Mouse (Mus musculus): ENCODE measurements at regions not wholly inside any gene's neighbourhood (a gene's known extent, or its start where the extent isn't known, plus 50 kb on each side); places are given as distances from the start of the nearest gene placed in this dataset.

- TF ChIP-seq POLR2A (IDR thresholded peaks at IDR 0.05; ENCODE audit: extremely low read depth, insufficient read depth, low read length) (no peak), CTCF (IDR thresholded peaks at IDR 0.05; ENCODE audit: low read depth, low read length) (no peak)
- no peaks in the 10 kb centered on the region for H3K36me3 ChIP-seq (ENCODE audit: control insufficient read depth, insufficient read depth, low read length)
- H3K9ac ChIP-seq (ENCODE audit: low read depth, low read length) = no peak overlapping the region
- no peak for DNase-seq (ENCODE audit: extremely low read depth, low read depth, low spot score)
- H3K27ac ChIP-seq (replicated peaks; ENCODE audit: insufficient read depth, low read depth, low read length) = no peak overlapping the region
- 85% methylated on average over 3 of the region's 3 CpGs for WGBS
- H3K4me1 ChIP-seq (ENCODE audit: control insufficient read depth, insufficient read depth, low read length) = no peaks in the 10 kb centered on the region
- H3K4me3 ChIP-seq (ENCODE audit: insufficient read depth, low read depth, low read length) = no peak overlapping the region
- H3K79me2 ChIP-seq (ENCODE audit: control insufficient read depth, insufficient read depth, low read length) = no peaks in the 10 kb centered on the region
- no peaks in the 10 kb centered on the region for H3K27me3 ChIP-seq (ENCODE audit: control insufficient read depth, insufficient read depth, low read length)
These were observed 281.7 kb upstream of the Gadl1 start for GRCm38 (mm10) chr9:115627551-115627950.

- TF ChIP-seq POLR2A (IDR thresholded peaks at IDR 0.05; ENCODE audit: extremely low read depth, insufficient read depth, low read length) (no peak), CTCF (IDR thresholded peaks at IDR 0.05; ENCODE audit: low read depth, low read length) (no peak)
- H3K4me3 ChIP-seq (ENCODE audit: insufficient read depth, low read depth, low read length) = no peak overlapping the region
- no peaks in the 10 kb centered on the region for H3K27me3 ChIP-seq (ENCODE audit: control insufficient read depth, insufficient read depth, low read length)
- H3K36me3 ChIP-seq (ENCODE audit: control insufficient read depth, insufficient read depth, low read length) = no peaks in the 10 kb centered on the region
- H3K4me1 ChIP-seq (ENCODE audit: control insufficient read depth, insufficient read depth, low read length) = no peaks in the 10 kb centered on the region
- H3K27ac ChIP-seq (replicated peaks; ENCODE audit: insufficient read depth, low read depth, low read length) = no peak overlapping the region
- H3K79me2 ChIP-seq (ENCODE audit: control insufficient read depth, insufficient read depth, low read length) = no peaks in the 10 kb centered on the region
- no peak for DNase-seq (ENCODE audit: extremely low read depth, low read depth, low spot score)
- 79% methylated on average over 6 of the region's 6 CpGs for WGBS
- no peak overlapping the region for H3K9ac ChIP-seq (ENCODE audit: low read depth, low read length)
These were observed 272.1 kb upstream of the Gadl1 start for GRCm38 (mm10) chr9:115637114-115637513.

GRCm38 (mm10) chr9:115640781-115641180, 268.5 kb upstream of the Gadl1 start:
- 89% methylated on average over 2 of the region's 2 CpGs for WGBS
- no peak for DNase-seq (ENCODE audit: extremely low read depth, low read depth, low spot score)
- no peaks in the 10 kb centered on the region for H3K27me3 ChIP-seq (ENCODE audit: control insufficient read depth, insufficient read depth, low read length)
- H3K9ac ChIP-seq (ENCODE audit: low read depth, low read length) = no peak overlapping the region
- no peaks in the 10 kb centered on the region for H3K36me3 ChIP-seq (ENCODE audit: control insufficient read depth, insufficient read depth, low read length)
- H3K4me3 ChIP-seq (ENCODE audit: insufficient read depth, low read depth, low read length) = no peak overlapping the region
- no peak for TF ChIP-seq CTCF (IDR thresholded peaks at IDR 0.05; ENCODE audit: low read depth, low read length)
- TF ChIP-seq POLR2A (IDR thresholded peaks at IDR 0.05; ENCODE audit: extremely low read depth, insufficient read depth, low read length) = no peak
- H3K27ac ChIP-seq (replicated peaks; ENCODE audit: insufficient read depth, low read depth, low read length) = no peak overlapping the region
- H3K4me1 ChIP-seq (ENCODE audit: control insufficient read depth, insufficient read depth, low read length) = no peaks in the 10 kb centered on the region
- no peaks in the 10 kb centered on the region for H3K79me2 ChIP-seq (ENCODE audit: control insufficient read depth, insufficient read depth, low read length)

GRCm38 (mm10) chr9:115642032-115642431, 267.2 kb upstream of the Gadl1 start:
- 56% methylated on average over 4 of the region's 4 CpGs for WGBS
- H3K27ac ChIP-seq (replicated peaks; ENCODE audit: insufficient read depth, low read depth, low read length) = no peak overlapping the region
- no peak overlapping the region for H3K4me3 ChIP-seq (ENCODE audit: insufficient read depth, low read depth, low read length)
- TF ChIP-seq CTCF (IDR thresholded peaks at IDR 0.05; ENCODE audit: low read depth, low read length) (no peak), POLR2A (IDR thresholded peaks at IDR 0.05; ENCODE audit: extremely low read depth, insufficient read depth, low read length) (no peak)
- H3K9ac ChIP-seq (ENCODE audit: low read depth, low read length) = no peak overlapping the region
- H3K79me2 ChIP-seq (ENCODE audit: control insufficient read depth, insufficient read depth, low read length) = no peaks in the 10 kb centered on the region
- no peaks in the 10 kb centered on the region for H3K36me3 ChIP-seq (ENCODE audit: control insufficient read depth, insufficient read depth, low read length)
- DNase-seq (ENCODE audit: extremely low read depth, low read depth, low spot score) = no peak
- H3K27me3 ChIP-seq (ENCODE audit: control insufficient read depth, insufficient read depth, low read length) = no peaks in the 10 kb centered on the region
- no peaks in the 10 kb centered on the region for H3K4me1 ChIP-seq (ENCODE audit: control insufficient read depth, insufficient read depth, low read length)

GRCm38 (mm10) chr9:115644953-115645352, 264.3 kb upstream of the Gadl1 start:
- Histone ChIP-seq H3K4me3 (ENCODE audit: insufficient read depth, low read depth, low read length) (no peak overlapping the region), H3K79me2 (ENCODE audit: control insufficient read depth, insufficient read depth, low read length) (no peaks in the 10 kb centered on the region), H3K9ac (ENCODE audit: low read depth, low read length) (no peak overlapping the region), H3K4me1 (ENCODE audit: control insufficient read depth, insufficient read depth, low read length) (no peaks in the 10 kb centered on the region), H3K27ac (replicated peaks; ENCODE audit: insufficient read depth, low read depth, low read length) (no peak overlapping the region), H3K27me3 (ENCODE audit: control insufficient read depth, insufficient read depth, low read length) (no peaks in the 10 kb centered on the region), H3K36me3 (ENCODE audit: control insufficient read depth, insufficient read depth, low read length) (no peaks in the 10 kb centered on the region)
- no peak for TF ChIP-seq POLR2A (IDR thresholded peaks at IDR 0.05; ENCODE audit: extremely low read depth, insufficient read depth, low read length)
- no peak for TF ChIP-seq CTCF (IDR thresholded peaks at IDR 0.05; ENCODE audit: low read depth, low read length)
- no peak for DNase-seq (ENCODE audit: extremely low read depth, low read depth, low spot score)
- WGBS = 93% methylated on average over 9 of the region's 9 CpGs

GRCm38 (mm10) chr9:115646226-115646625, 263.0 kb upstream of the Gadl1 start:
- H3K9ac ChIP-seq (ENCODE audit: low read depth, low read length) = no peak overlapping the region
- no peak overlapping the region for H3K27ac ChIP-seq (replicated peaks; ENCODE audit: insufficient read depth, low read depth, low read length)
- WGBS = 79% methylated on average over 7 of the region's 7 CpGs
- TF ChIP-seq POLR2A (IDR thresholded peaks at IDR 0.05; ENCODE audit: extremely low read depth, insufficient read depth, low read length) (no peak), CTCF (IDR thresholded peaks at IDR 0.05; ENCODE audit: low read depth, low read length) (no peak)
- H3K79me2 ChIP-seq (ENCODE audit: control insufficient read depth, insufficient read depth, low read length) = no peaks in the 10 kb centered on the region
- no peak overlapping the region for H3K4me3 ChIP-seq (ENCODE audit: insufficient read depth, low read depth, low read length)
- DNase-seq (ENCODE audit: extremely low read depth, low read depth, low spot score) = no peak
- H3K36me3 ChIP-seq (ENCODE audit: control insufficient read depth, insufficient read depth, low read length) = no peaks in the 10 kb centered on the region
- no peaks in the 10 kb centered on the region for H3K27me3 ChIP-seq (ENCODE audit: control insufficient read depth, insufficient read depth, low read length)
- H3K4me1 ChIP-seq (ENCODE audit: control insufficient read depth, insufficient read depth, low read length) = no peaks in the 10 kb centered on the region
